Mouse (Mus musculus) gastrocnemius, postnatal 4 days (tissue): ENCODE data around the gene Ak4. TPM values are rescaled to one million over a fixed set of nuclear protein-coding genes. Genes with fewer than 3 reads are reported as not detected.
"Not testable (repeated sequence)": the region's sequence is repeated elsewhere in the genome, so short reads cannot be mapped to it uniquely, and the experiment has no call there.

ENCODE experiments used
- DNase-seq, 2 experiments: peaks; one replicate each; pipeline ENCODE4 v3.0.0; 2021 to 2022; ENCODE audit warnings: low spot score in 2 of 2, mixed read lengths in 2 of 2
- total RNA-seq, 2 experiments: library from RNA; stranded (reverse); gene quantifications; 2 replicates each; pipeline ENCODE4 v1.2.3; 2021

The Ak4 gene
- total RNA-seq, 2 experiments from 2014 or later = 6.2 to 10.1 TPM

- DNase-seq = no peak
These were observed 3.9 kb downstream of the Ak4 start for GRCm38 (mm10) chr4:101422996-101423395.

GRCm38 (mm10) chr4:101423571-101423970 is 4.5 kb downstream of the Ak4 start:
- no peak for DNase-seq

- DNase-seq = no peak
These were observed 5.4 kb downstream of the Ak4 start for GRCm38 (mm10) chr4:101424495-101424894.

GRCm38 (mm10) chr4:101425119-101425518 is 6.0 kb downstream of the Ak4 start:
- no peak for DNase-seq

- no peak for DNase-seq
These were observed 6.6 kb downstream of the Ak4 start for GRCm38 (mm10) chr4:101425666-101426065.

GRCm38 (mm10) chr4:101426566-101426965 is 7.5 kb downstream of the Ak4 start:
- no peak for DNase-seq

- DNase-seq = no peak
These were observed 9.0 kb downstream of the Ak4 start for GRCm38 (mm10) chr4:101427886-101428680.

- no peak for DNase-seq
These were observed 10.0 kb downstream of the Ak4 start for GRCm38 (mm10) chr4:101429073-101429472.

- no peak for DNase-seq
These were observed 10.9 kb downstream of the Ak4 start for GRCm38 (mm10) chr4:101430000-101430399.

GRCm38 (mm10) chr4:101436761-101437512 is 17.9 kb downstream of the Ak4 start:
- DNase-seq = peak; percentile 48 to 73

- DNase-seq = no peak
These were observed 19.2 kb downstream of the Ak4 start for GRCm38 (mm10) chr4:101438271-101438670.

- DNase-seq = peak in 1 of 2 experiments; percentile 39
These were observed 20.8 kb downstream of the Ak4 start for GRCm38 (mm10) chr4:101439738-101440389.

- DNase-seq = no peak
These were observed 23.7 kb downstream of the Ak4 start for GRCm38 (mm10) chr4:101442791-101443190.

GRCm38 (mm10) chr4:101443419-101443991 is 24.4 kb downstream of the Ak4 start:
- no peak for DNase-seq

GRCm38 (mm10) chr4:101445660-101446059 is 26.6 kb downstream of the Ak4 start:
- DNase-seq = no peak

GRCm38 (mm10) chr4:101446606-101447005 is 27.5 kb downstream of the Ak4 start:
- DNase-seq = not testable (repeated sequence)

GRCm38 (mm10) chr4:101448701-101449100 is 29.6 kb downstream of the Ak4 start:
- no peak for DNase-seq

GRCm38 (mm10) chr4:101449344-101449743 is 30.3 kb downstream of the Ak4 start:
- no peak for DNase-seq

GRCm38 (mm10) chr4:101450150-101450780 is 31.2 kb downstream of the Ak4 start:
- DNase-seq = peak in 1 of 2 experiments; percentile 39

GRCm38 (mm10) chr4:101451089-101451488 is 32.0 kb downstream of the Ak4 start:
- no peak for DNase-seq

- no peak for DNase-seq
These were observed 33.8 kb downstream of the Ak4 start for GRCm38 (mm10) chr4:101452829-101453228.
